25 mouse cellular contexts compared by ENCODE assay signal in the genomic region with DNA sequence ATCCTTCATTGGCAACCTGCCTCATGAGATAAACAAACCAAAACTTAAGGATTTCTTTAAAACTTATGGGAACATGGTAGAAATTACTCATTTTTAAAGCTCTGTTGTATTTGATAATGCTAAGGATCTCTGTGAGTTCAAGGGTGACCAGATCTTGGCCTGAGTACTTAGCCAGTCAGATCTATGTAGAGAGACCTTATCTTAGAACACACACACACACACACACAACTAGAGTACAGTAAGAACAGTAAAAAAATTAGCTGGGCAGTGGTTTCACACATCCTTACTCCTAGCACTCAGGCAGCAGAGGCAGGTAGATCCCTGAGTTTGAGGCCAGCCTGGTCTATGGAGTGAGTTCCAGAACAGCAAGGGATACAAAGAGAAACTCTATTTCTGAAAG.
"Had no signal": no experiment of that assay in that cellular context is flagged by ENCODE, and none has a peak within 500 bp of the region (broad histone marks: within the 10 kb centered on the region; RNA-seq: fewer than 3 reads in every experiment).

No protein-coding gene starts in this region.

- H3K4me3 ChIP-seq: heart, adult 2 months; heart, embryonic 13.5 days; heart, embryonic 15.5 days; hindbrain, embryonic 13.5 days; hindbrain, embryonic 15.5 days; kidney, embryonic 15.5 days; limb, embryonic 12.5 days had no signal

- H3K9ac ChIP-seq: forebrain, postnatal 0 days; heart, embryonic 13.5 days; heart, embryonic 15.5 days; hindbrain, embryonic 13.5 days; hindbrain, embryonic 15.5 days; kidney, embryonic 15.5 days; limb, embryonic 12.5 days had no signal

- H3K27me3 ChIP-seq: heart, embryonic 13.5 days; heart, embryonic 15.5 days; hindbrain, embryonic 13.5 days; hindbrain, embryonic 15.5 days; kidney, embryonic 15.5 days; limb, embryonic 12.5 days had no signal

- H3K27ac ChIP-seq: heart, adult 2 months; heart, embryonic 13.5 days; heart, embryonic 15.5 days; hindbrain, embryonic 13.5 days; hindbrain, embryonic 15.5 days; hindbrain, postnatal 0 days; kidney, embryonic 15.5 days; kidney, postnatal 0 days; limb, embryonic 12.5 days had no signal

- DNase-seq: forebrain, postnatal 0 days; gastrocnemius, postnatal 14 days; gastrocnemius, postnatal 36 days; heart, adult 11 months; heart, adult 2 months; heart, postnatal 14 days; heart, postnatal 36 days; kidney, adult 11 months; kidney, adult 2 months; kidney, adult 9 months; kidney, postnatal 14 days; kidney, postnatal 36 days; layer of hippocampus, adult 9-11 months; layer of hippocampus, postnatal 36 days; left cerebral cortex, postnatal 4 days had no signal

- H3K4me2 ChIP-seq: heart, embryonic 11.5 days; heart, embryonic 13.5 days; heart, embryonic 15.5 days; hindbrain, embryonic 13.5 days; hindbrain, embryonic 15.5 days; kidney, embryonic 15.5 days; limb, embryonic 12.5 days had no signal

- H3K4me1 ChIP-seq: heart, embryonic 13.5 days; heart, embryonic 15.5 days; hindbrain, embryonic 13.5 days; hindbrain, embryonic 15.5 days; kidney, embryonic 15.5 days; limb, embryonic 12.5 days had no signal

- H3K36me3 ChIP-seq: heart, embryonic 15.5 days had no signal

- H3K9me3 ChIP-seq: heart, embryonic 13.5 days; heart, embryonic 15.5 days; hindbrain, embryonic 13.5 days; hindbrain, embryonic 15.5 days; limb, embryonic 12.5 days had no signal

- ATAC-seq: forebrain, postnatal 0 days; hindbrain, postnatal 0 days; intestine, embryonic 16.5 days had no signal
